Mouse (Mus musculus) heart, embryonic 13.5 days (tissue): ENCODE data around the gene Xlr4c. TPM values are rescaled to one million over a fixed set of nuclear protein-coding genes. Genes with fewer than 3 reads are reported as not detected.

Experiments used
- polyA plus RNA-seq: library from polyadenylated mRNA; unstranded; fragments of >200 nt; fragmentation: Nextera tagmentation; extraction: Ambion mirVana; gene quantifications from 2 replicates; pipeline ENCODE4 v1.2.1, GENCODE M21; 2015

The Xlr4c gene
- polyA plus RNA-seq, 1 experiment from 2014 or later, result not detected

Other genes starting within 250 kb of the Xlr4c start
- 0.16 TPM in 1 of 2 replicates, not detected in the other for gene Pnma5, start 206.0 kb downstream of the Xlr4c start, polyA plus RNA-seq
- not detected in 2 replicates for gene Pnma3, start 178.3 kb downstream of the Xlr4c start, polyA plus RNA-seq
- 0.44 and 0.78 TPM in 2 replicates for gene Xlr4a, start 160.7 kb downstream of the Xlr4c start, polyA plus RNA-seq
- gene Xlr3a, start 146.0 kb downstream of the Xlr4c start, polyA plus RNA-seq, result 1.2 and 1.4 TPM in 2 replicates
- gene Gm14685, start 126.1 kb downstream of the Xlr4c start, polyA plus RNA-seq, result not detected in 2 replicates
- gene Xlr5b, start 94.3 kb downstream of the Xlr4c start, polyA plus RNA-seq, result not detected in 2 replicates
- gene DXBay18, start 93.7 kb downstream of the Xlr4c start, polyA plus RNA-seq, result not detected in 2 replicates
- not detected in 2 replicates for gene Spin2d, start 66.1 kb downstream of the Xlr4c start, polyA plus RNA-seq
- gene Xlr3b, start 50.9 kb downstream of the Xlr4c start, polyA plus RNA-seq, result 4.5 and 7.1 TPM in 2 replicates
- 0.52 and 1.0 TPM in 2 replicates for gene Xlr4b, start 28.8 kb downstream of the Xlr4c start, polyA plus RNA-seq
- gene F8a, start 14.8 kb downstream of the Xlr4c start, polyA plus RNA-seq, result 8.2 and 8.5 TPM in 2 replicates
- not detected in 2 replicates for gene Xlr3c, start 22.3 kb upstream of the Xlr4c start, polyA plus RNA-seq
- not detected in 2 replicates for gene Xlr5a, start 49.8 kb upstream of the Xlr4c start, polyA plus RNA-seq
- not detected in 2 replicates for gene Xlr5c, start 49.8 kb upstream of the Xlr4c start, polyA plus RNA-seq
- gene Gm45015, start 93.7 kb upstream of the Xlr4c start, polyA plus RNA-seq, result not detected in 2 replicates
- 8.0 and 8.7 TPM in 2 replicates for gene Zfp275, start 99.5 kb upstream of the Xlr4c start, polyA plus RNA-seq
- not detected in 2 replicates for gene Gm18336, start 155.6 kb upstream of the Xlr4c start, polyA plus RNA-seq
- gene Zfp92, start 168.0 kb upstream of the Xlr4c start, polyA plus RNA-seq, result not detected in 2 replicates
- not detected in 2 replicates for gene Trex2, start 192.2 kb upstream of the Xlr4c start, polyA plus RNA-seq
- 52.1 and 61.7 TPM in 2 replicates for gene Haus7, start 215.9 kb upstream of the Xlr4c start, polyA plus RNA-seq
- 76.0 and 87.0 TPM in 2 replicates for gene Bgn, start 240.5 kb upstream of the Xlr4c start, polyA plus RNA-seq